Mouse (Mus musculus) CD8-positive naive resting alpha-beta T cell, adult 2 months (primary cell): ENCODE measurements around the gene Fa2h.
A peak's percentile ranks its signal among the peaks of the same experiment; 100 is the strongest.
"Not testable (repeated sequence)": the region's sequence is repeated elsewhere in the genome, so short reads cannot be mapped to it uniquely, and the experiment has no call there.

Experiments
- DNase-seq, 2 experiments: peaks; one replicate each; pipeline ENCODE4 v3.0.0; 2022; ENCODE audit warnings: low read depth in 2 of 2, low spot score in 2 of 2

The Fa2h gene

GRCm38 (mm10) chr8:111359936-111360335, 33.7 kb downstream of the Fa2h start:
- no peak for DNase-seq

- no peak for DNase-seq
Measured at GRCm38 (mm10) chr8:111358905-111359304, 34.7 kb downstream of the Fa2h start.

GRCm38 (mm10) chr8:111357433-111357832, 36.2 kb downstream of the Fa2h start:
- DNase-seq = no peak

GRCm38 (mm10) chr8:111353497-111353896, 40.1 kb downstream of the Fa2h start:
- DNase-seq = no peak

- no peak for DNase-seq
Measured at GRCm38 (mm10) chr8:111352289-111352688, 41.3 kb downstream of the Fa2h start.

- DNase-seq = no peak
Measured at GRCm38 (mm10) chr8:111350577-111350976, 43.0 kb downstream of the Fa2h start.

GRCm38 (mm10) chr8:111343225-111343624, 50.4 kb downstream of the Fa2h start:
- peak; percentile 42 to 68 for DNase-seq

GRCm38 (mm10) chr8:111340186-111340585, 53.4 kb downstream of the Fa2h start:
- DNase-seq = no peak

GRCm38 (mm10) chr8:111338370-111339208, 55.0 kb downstream of the Fa2h start:
- no peak for DNase-seq

GRCm38 (mm10) chr8:111337890-111338347, 55.7 kb downstream of the Fa2h start, which contains the start of gene Mlkl:
Mlkl (minus strand) TSS chr8:111338177.
- DNase-seq = peak in 1 of 2 experiments; percentile 14

- no peak for DNase-seq
Measured at GRCm38 (mm10) chr8:111337311-111337889, 56.2 kb downstream of the Fa2h start.

GRCm38 (mm10) chr8:111336692-111337091, 56.9 kb downstream of the Fa2h start:
- DNase-seq = no peak

- no peak for DNase-seq
Measured at GRCm38 (mm10) chr8:111325222-111325790, 68.3 kb downstream of the Fa2h start.

- no peak for DNase-seq
Measured at GRCm38 (mm10) chr8:111314729-111315128, 78.9 kb downstream of the Fa2h start.

- not testable (repeated sequence) for DNase-seq
Measured at GRCm38 (mm10) chr8:111313961-111314360, 79.7 kb downstream of the Fa2h start.

- no peak for DNase-seq
Measured at GRCm38 (mm10) chr8:111312758-111313162, 80.9 kb downstream of the Fa2h start.

- DNase-seq = not testable (repeated sequence)
Measured at GRCm38 (mm10) chr8:111310006-111310405, 83.6 kb downstream of the Fa2h start.

- DNase-seq = no peak
Measured at GRCm38 (mm10) chr8:111305031-111305730, 88.4 kb downstream of the Fa2h start.

GRCm38 (mm10) chr8:111304359-111304758, 89.3 kb downstream of the Fa2h start:
- DNase-seq = no peak

GRCm38 (mm10) chr8:111303076-111303803, 90.4 kb downstream of the Fa2h start:
- not testable (repeated sequence) for DNase-seq
